Mouse (Mus musculus) large intestine, adult 2 months (tissue): Measurements from ENCODE around the gene Tdp1. TPM values are rescaled to one million over a fixed set of nuclear protein-coding genes. Genes with fewer than 3 reads are reported as not detected.

Experiments
- DNase-seq: peaks from one replicate; pipeline ENCODE4 v3.0.0-alpha.2; 2012; ENCODE audit warnings: low read depth, low spot score
- WGBS: fragments of 180-500 bp; shearing (Covaris S2); methylation state at CpG from one replicate; pipeline ENCODE4 v1.1.7; 2018; 5-methylcytosine and 5-hydroxymethylcytosine counted together
- polyA plus RNA-seq: library from polyadenylated mRNA; depleted of rRNA; stranded (reverse); fragments of >200 nt; gene quantifications from 2 replicates; pipeline ENCODE4 v1.2.3, GENCODE M21; 2012

The Tdp1 gene
- polyA plus RNA-seq, 1 experiment, result 11.8 TPM

GRCm38 (mm10) chr12:99885282-99885901 lies 1.1 kb downstream of the Tdp1 start:
- DNase-seq, result no peak
- WGBS, result 53% methylated on average over 8 of the region's 8 CpGs

- 85% methylated on average over 4 of the region's 4 CpGs for WGBS
- DNase-seq, result no peak
Measured at GRCm38 (mm10) chr12:99897846-99898245, 13.5 kb downstream of the Tdp1 start.

GRCm38 (mm10) chr12:99898248-99898870 lies 14.0 kb downstream of the Tdp1 start:
- DNase-seq, result no peak
- 90% methylated on average over 16 of the region's 16 CpGs for WGBS

- no peak for DNase-seq
- WGBS, result 40% methylated on average over 2 of the region's 3 CpGs
Measured at GRCm38 (mm10) chr12:99899991-99900390, 15.7 kb downstream of the Tdp1 start.

- no peak for DNase-seq
- 75% methylated on average over 8 of the region's 8 CpGs for WGBS
Measured at GRCm38 (mm10) chr12:99901973-99902866, 17.9 kb downstream of the Tdp1 start.

GRCm38 (mm10) chr12:99902867-99903370 lies 18.6 kb downstream of the Tdp1 start:
- DNase-seq, result no peak
- 77% methylated on average over 4 of the region's 4 CpGs for WGBS

GRCm38 (mm10) chr12:99904537-99904936 lies 20.2 kb downstream of the Tdp1 start:
- WGBS, result 94% methylated on average over 5 of the region's 5 CpGs
- DNase-seq, result no peak

- WGBS, result 77% methylated on average over 12 of the region's 12 CpGs
- DNase-seq, result no peak
Measured at GRCm38 (mm10) chr12:99911466-99911865, 27.1 kb downstream of the Tdp1 start.

GRCm38 (mm10) chr12:99917800-99918427 lies 33.6 kb downstream of the Tdp1 start:
- no peak for DNase-seq
- 81% methylated on average over 15 of the region's 15 CpGs for WGBS

- no peak for DNase-seq
- 85% methylated on average over 3 of the region's 3 CpGs for WGBS
Measured at GRCm38 (mm10) chr12:99919636-99920035, 35.3 kb downstream of the Tdp1 start.

- no peak for DNase-seq
- 91% methylated on average over 3 of the region's 3 CpGs for WGBS
Measured at GRCm38 (mm10) chr12:99921045-99921444, 36.7 kb downstream of the Tdp1 start.

GRCm38 (mm10) chr12:99923131-99923606 lies 38.9 kb downstream of the Tdp1 start:
- WGBS, result 88% methylated on average over 5 of the region's 5 CpGs
- DNase-seq, result no peak

- 88% methylated on average over 5 of the region's 5 CpGs for WGBS
- DNase-seq, result no peak
Measured at GRCm38 (mm10) chr12:99923703-99924102, 39.4 kb downstream of the Tdp1 start.

- WGBS, result 89% methylated on average over 7 of the region's 7 CpGs
- no peak for DNase-seq
Measured at GRCm38 (mm10) chr12:99928311-99928710, 44.0 kb downstream of the Tdp1 start.

- DNase-seq, result no peak
- WGBS, result 71% methylated on average over 1 of the region's 1 CpGs
Measured at GRCm38 (mm10) chr12:99929160-99929559, 44.8 kb downstream of the Tdp1 start.

GRCm38 (mm10) chr12:99932245-99932644 lies 47.9 kb downstream of the Tdp1 start:
- no peak for DNase-seq
- WGBS, result 94% methylated on average over 4 of the region's 4 CpGs

- DNase-seq, result no peak
- WGBS, result 58% methylated on average over 3 of the region's 3 CpGs
Measured at GRCm38 (mm10) chr12:99933630-99934029, 49.3 kb downstream of the Tdp1 start.

- DNase-seq, result no peak
- WGBS, result 94% methylated on average over 8 of the region's 8 CpGs
Measured at GRCm38 (mm10) chr12:99935403-99935802, 51.1 kb downstream of the Tdp1 start.

GRCm38 (mm10) chr12:99938476-99938875 lies 54.2 kb downstream of the Tdp1 start:
- WGBS, result 74% methylated on average over 4 of the region's 4 CpGs
- DNase-seq, result no peak

GRCm38 (mm10) chr12:99939179-99939578 lies 54.9 kb downstream of the Tdp1 start:
- 85% methylated on average over 6 of the region's 6 CpGs for WGBS
- DNase-seq, result no peak
